Mouse (Mus musculus) CD8-positive naive resting alpha-beta T cell, adult 2 months (primary cell): ENCODE measurements around the gene Usp38.
A peak's percentile ranks its signal among the peaks of the same experiment; 100 is the strongest.

Source experiments
- DNase-seq, 2 experiments: peaks; one replicate each; pipeline ENCODE4 v3.0.0; 2022; ENCODE audit warnings: low read depth in 2 of 2, low spot score in 2 of 2

Gene Usp38

GRCm38 (mm10) chr8:80962592-80962983 lies 52.1 kb downstream of the Usp38 start:
- no peak for DNase-seq

GRCm38 (mm10) chr8:80961937-80962591 lies 52.7 kb downstream of the Usp38 start:
- no peak for DNase-seq

- DNase-seq, result no peak
Observed at GRCm38 (mm10) chr8:80961070-80961609, 53.6 kb downstream of the Usp38 start.

GRCm38 (mm10) chr8:80959588-80960268 lies 55.0 kb downstream of the Usp38 start:
- no peak for DNase-seq

GRCm38 (mm10) chr8:80957776-80958175 lies 57.0 kb downstream of the Usp38 start:
- DNase-seq, result no peak

GRCm38 (mm10) chr8:80952973-80953372 lies 61.8 kb downstream of the Usp38 start:
- no peak for DNase-seq

GRCm38 (mm10) chr8:80952235-80952915 lies 62.4 kb downstream of the Usp38 start:
- no peak for DNase-seq

GRCm38 (mm10) chr8:80948405-80949183 lies 66.1 kb downstream of the Usp38 start:
- peak in 1 of 2 experiments; percentile 11 for DNase-seq

GRCm38 (mm10) chr8:80943742-80944141 lies 71.0 kb downstream of the Usp38 start:
- DNase-seq, result no peak

- DNase-seq, result no peak
Observed at GRCm38 (mm10) chr8:80941621-80942020, 73.1 kb downstream of the Usp38 start.

- DNase-seq, result no peak
Observed at GRCm38 (mm10) chr8:80937814-80938650, 76.7 kb downstream of the Usp38 start.
